Mouse (Mus musculus): ENCODE results near the gene BC037034. TPM values are rescaled to one million over a fixed set of nuclear protein-coding genes. Genes with fewer than 3 reads are reported as not detected.

BC037034 gene
- polyA plus RNA-seq (2021; fragmentation: Nextera tagmentation): 4.3 and 4.5 TPM in 2 replicates
- long read RNA-seq, experiment 1, partial matches to known transcripts: 4 of 7 reads
- long read RNA-seq, experiment 1, other reads (novel, unspliced or antisense): 2 of 7 reads
- long read RNA-seq, experiment 2, partial matches to known transcripts: 19 of 31 reads
- long read RNA-seq, experiment 2, other reads (novel, unspliced or antisense): 8 of 31 reads

GRCm38 (mm10) chr5:138263260-138264206 is at the start of gene BC037034:
Gene BC037034 (minus strand): TSS chr5:138264033.

GRCm38 (mm10) chr5:138279585-138280424 is 16.0 kb upstream of the BC037034 start, which contains the start of the genes Gm43720, Gpc2 and Stag3:
Gene Gm43720 (minus strand): TSS chr5:138279958.
Gene Gpc2 (minus strand): TSS chr5:138280005.
Gene Stag3 (plus strand): TSS chr5:138280240.

GRCm38 (mm10) chr5:138272409-138272923 is 8.6 kb upstream of the BC037034 start, which contains the start of gene Gal3st4:
Gene Gal3st4 (minus strand): TSS chr5:138272840.

DNA sequence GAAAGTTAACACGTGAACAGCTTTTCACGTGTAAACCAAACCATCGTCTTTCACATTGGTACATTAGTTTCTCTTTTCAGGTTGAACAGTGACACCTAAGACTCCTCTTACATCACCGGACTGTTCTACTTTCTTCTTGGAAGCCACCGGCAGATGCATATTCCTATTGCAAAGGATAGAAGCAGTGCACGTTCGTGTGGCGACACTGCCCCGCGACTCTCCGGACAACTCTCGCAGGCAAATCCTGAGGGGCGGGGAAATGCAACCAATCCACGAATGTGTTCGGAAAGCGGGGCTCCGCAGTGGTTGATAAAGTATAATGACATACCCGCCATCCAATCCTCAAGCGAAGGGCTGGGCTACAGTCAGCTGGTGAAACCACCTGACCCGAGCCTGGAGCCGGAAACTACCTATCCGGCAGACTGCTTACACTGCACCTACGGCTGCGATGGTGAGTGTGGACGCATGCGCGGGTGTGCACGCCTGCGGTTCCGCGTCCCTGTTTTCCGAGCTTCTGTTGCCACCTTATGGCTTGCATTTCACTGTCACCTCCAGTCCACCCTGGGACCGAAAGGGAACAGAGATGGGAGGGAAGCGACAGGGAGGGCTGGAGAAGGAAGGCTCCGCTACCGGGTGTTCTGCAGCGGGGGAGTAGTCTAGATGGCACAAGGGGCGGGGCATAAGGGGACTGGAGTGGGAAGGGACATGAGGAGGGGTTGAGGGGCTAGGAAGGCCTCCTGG is 8.3 kb downstream of the BC037034 start, which contains the start of gene Lamtor4:
Gene Lamtor4 (plus strand): TSS at position 130 of the 741 bp plus-strand sequence.

DNA sequence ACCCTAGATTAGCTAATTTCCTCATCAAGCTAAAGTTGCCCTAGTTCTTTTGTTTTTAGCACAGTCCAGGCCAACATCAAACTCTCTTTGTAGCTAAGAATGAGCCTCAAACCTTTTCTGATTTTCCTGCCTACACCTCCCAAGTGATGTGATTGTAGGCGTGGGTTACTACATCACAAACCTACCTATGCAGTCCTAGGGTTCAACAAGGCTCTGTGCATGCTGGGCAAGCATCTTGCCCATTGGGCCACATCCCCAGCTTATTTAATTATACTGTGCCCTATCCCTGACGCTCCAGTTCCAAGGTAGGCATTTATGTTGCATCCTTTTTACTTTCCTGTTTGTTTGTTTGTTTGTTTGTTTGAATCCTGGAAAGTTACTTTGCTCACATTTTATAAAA is 38.1 kb downstream of the BC037034 start, which contains the start of gene Nxpe5:
Gene Nxpe5 (plus strand): TSS at position 199 of the 400 bp plus-strand sequence.

Other genes with a start within 250 kb of the BC037034 start
- gene Smok3a, start 242.8 kb downstream of the BC037034 start, polyA plus RNA-seq (2021; fragmentation: Nextera tagmentation): not detected in 2 replicates
- not detected in 2 replicates for gene Smok3b, start 242.6 kb downstream of the BC037034 start, polyA plus RNA-seq (2021; fragmentation: Nextera tagmentation)
- not detected in 2 replicates for gene Smok3c, start 210.8 kb downstream of the BC037034 start, polyA plus RNA-seq (2021; fragmentation: Nextera tagmentation)
- 8.0 and 10.7 TPM in 2 replicates for gene Zkscan1, start 178.9 kb downstream of the BC037034 start, polyA plus RNA-seq (2021; fragmentation: Nextera tagmentation)
- gene Zscan21, start 147.1 kb downstream of the BC037034 start, polyA plus RNA-seq (2021; fragmentation: Nextera tagmentation): 14.1 and 14.6 TPM in 2 replicates
- gene Zfp113, start 108.3 kb downstream of the BC037034 start, polyA plus RNA-seq (2021; fragmentation: Nextera tagmentation): 4.0 and 6.4 TPM in 2 replicates
- gene Cops6, start 103.0 kb downstream of the BC037034 start, polyA plus RNA-seq (2021; fragmentation: Nextera tagmentation): 330 and 333 TPM in 2 replicates
- gene Ap4m1, start 92.0 kb downstream of the BC037034 start, polyA plus RNA-seq (2021; fragmentation: Nextera tagmentation): 3.9 and 4.3 TPM in 2 replicates
- 8.4 and 9.6 TPM in 2 replicates for gene Mcm7, start 91.6 kb downstream of the BC037034 start, polyA plus RNA-seq (2021; fragmentation: Nextera tagmentation)
- gene Taf6, start 76.6 kb downstream of the BC037034 start, polyA plus RNA-seq (2021; fragmentation: Nextera tagmentation): 48.3 and 55.9 TPM in 2 replicates
- gene Cnpy4, start 76.5 kb downstream of the BC037034 start, polyA plus RNA-seq (2021; fragmentation: Nextera tagmentation): 12.6 and 20.8 TPM in 2 replicates
- gene Mblac1, start 69.7 kb downstream of the BC037034 start, polyA plus RNA-seq (2021; fragmentation: Nextera tagmentation): 5.3 and 7.4 TPM in 2 replicates
- not detected in 2 replicates for gene Nxpe5, start 38.1 kb downstream of the BC037034 start, polyA plus RNA-seq (2021; fragmentation: Nextera tagmentation)
- gene Lamtor4, start 8.6 kb downstream of the BC037034 start, polyA plus RNA-seq (2021; fragmentation: Nextera tagmentation): 106 and 108 TPM in 2 replicates
- 3.9 and 4.6 TPM in 2 replicates for gene Gal3st4, start 8.8 kb upstream of the BC037034 start, polyA plus RNA-seq (2021; fragmentation: Nextera tagmentation)
- 0.03 TPM in 1 of 2 replicates, not detected in the other for gene Gm43720, start 15.9 kb upstream of the BC037034 start, polyA plus RNA-seq (2021; fragmentation: Nextera tagmentation)
- gene Gpc2, start 16.0 kb upstream of the BC037034 start, polyA plus RNA-seq (2021; fragmentation: Nextera tagmentation): 0.10 and 0.13 TPM in 2 replicates
- gene Stag3, start 16.2 kb upstream of the BC037034 start, polyA plus RNA-seq (2021; fragmentation: Nextera tagmentation): 0.10 TPM in 1 of 2 replicates, not detected in the other
- 0.18 and 0.26 TPM in 2 replicates for gene Pvrig, start 77.9 kb upstream of the BC037034 start, polyA plus RNA-seq (2021; fragmentation: Nextera tagmentation)
- gene Zfp157, start 177.4 kb upstream of the BC037034 start, polyA plus RNA-seq (2021; fragmentation: Nextera tagmentation): 8.2 and 8.5 TPM in 2 replicates